17 mouse cellular contexts compared by ENCODE assay signal in genomic region chr6:125479359-125479758, GRCm38 (mm10). TPM values are rescaled to one million over a fixed set of nuclear protein-coding genes. Genes with fewer than 3 reads are reported as not detected.
DNase-seq lines count a peak whose midpoint lies in the region; ATAC-seq and TF ChIP-seq lines count a peak whose summit lies in the region.
"Had no signal": no experiment of that assay in that cellular context is flagged by ENCODE, and none has a peak within 500 bp of the region (broad histone marks: within the 10 kb centered on the region; RNA-seq: fewer than 3 reads in every experiment).

No protein-coding gene starts in this region.

- 0 out of 2 replicates have a peak overlapping the region, but pooled peaks have one; percentile 32 for H3K27ac ChIP-seq in heart, embryonic 10.5 days
- H3K27ac ChIP-seq in heart, embryonic 12.5 days (ENCODE audit: poor library complexity, severe bottlenecking) = no peak overlapping the region
- H3K27ac ChIP-seq in limb, embryonic 10.5 days = peak overlapping the region; percentile 48; the same call in 1 of the 2 replicates
- H3K27ac ChIP-seq: hindbrain, embryonic 10.5 days; left cerebral cortex, adult 2 months; neural tube, embryonic 13.5 days had no signal

- no peak for ATAC-seq in heart, embryonic 12.5 days (ENCODE audit: insufficient number of reproducible peaks, low FRiP score)
- ATAC-seq: activated CD4-positive, CD25-positive, alpha-beta regulatory T cell, adult 4 months had no signal

- H3K36me3 ChIP-seq in heart, embryonic 10.5 days = no peaks in the 10 kb centered on the region
- H3K36me3 ChIP-seq in heart, embryonic 12.5 days = no peaks in the 10 kb centered on the region
- peaks cover 74% of the 10 kb centered on the region for H3K36me3 ChIP-seq in E14TG2a.4 (ENCODE audit: insufficient read depth, low read length)
- H3K36me3 ChIP-seq in limb, embryonic 10.5 days = no peaks in the 10 kb centered on the region
- H3K36me3 ChIP-seq: hindbrain, embryonic 10.5 days; neural tube, embryonic 13.5 days had no signal

- peaks cover 33% of the 10 kb centered on the region for H3K27me3 ChIP-seq in heart, embryonic 10.5 days (ENCODE audit: insufficient read depth, poor library complexity, severe bottlenecking)
- peaks cover 24% of the 10 kb centered on the region for H3K27me3 ChIP-seq in heart, embryonic 12.5 days (replicated peaks)
- no peaks in the 10 kb centered on the region for H3K27me3 ChIP-seq in E14TG2a.4 (ENCODE audit: insufficient read depth, low read length)
- H3K27me3 ChIP-seq in limb, embryonic 10.5 days (ENCODE audit: low read depth, poor library complexity, severe bottlenecking) = peaks cover 12% of the 10 kb centered on the region; the same call in 1 of the 2 replicates
- H3K27me3 ChIP-seq: neural tube, embryonic 13.5 days had no signal

- no peak overlapping the region for H3K9ac ChIP-seq in heart, embryonic 12.5 days

- no peaks in the 10 kb centered on the region for H3K9me3 ChIP-seq in heart, embryonic 10.5 days
- no peaks in the 10 kb centered on the region for H3K9me3 ChIP-seq in heart, embryonic 12.5 days (replicated peaks)
- no peaks in the 10 kb centered on the region for H3K9me3 ChIP-seq in E14TG2a.4 (ENCODE audit: low read length)
- H3K9me3 ChIP-seq in limb, embryonic 10.5 days (replicated peaks) = no peaks in the 10 kb centered on the region
- H3K9me3 ChIP-seq: hindbrain, embryonic 10.5 days; neural tube, embryonic 13.5 days had no signal

- H3K4me2 ChIP-seq in heart, embryonic 12.5 days = no peak overlapping the region
- H3K4me2 ChIP-seq: heart, embryonic 11.5 days; midbrain, embryonic 11.5 days; neural tube, embryonic 13.5 days had no signal

- WGBS in heart, embryonic 10.5 days = 82% methylated on average over 9 of the region's 9 CpGs
- 80% methylated on average over 9 of the region's 9 CpGs for WGBS in heart, embryonic 12.5 days
- WGBS in lung, adult 2 months = 63% methylated on average over 9 of the region's 9 CpGs
- WGBS in limb, embryonic 10.5 days = 91% methylated on average over 9 of the region's 9 CpGs

- peaks cover 69% of the 10 kb centered on the region for H3K4me1 ChIP-seq in heart, embryonic 10.5 days
- peaks cover 66% of the 10 kb centered on the region for H3K4me1 ChIP-seq in heart, embryonic 12.5 days (replicated peaks)
- peaks cover 69% of the 10 kb centered on the region for H3K4me1 ChIP-seq in lung, adult 2 months (ENCODE audit: control insufficient read depth, insufficient read depth, low read length)
- H3K4me1 ChIP-seq in E14TG2a.4 (replicated peaks; ENCODE audit: low read depth, low read length) = peaks cover 99% of the 10 kb centered on the region
- peaks cover 57% of the 10 kb centered on the region for H3K4me1 ChIP-seq in limb, embryonic 10.5 days

- no peak overlapping the region for H3K4me3 ChIP-seq in heart, embryonic 10.5 days
- no peak overlapping the region for H3K4me3 ChIP-seq in heart, embryonic 12.5 days
- H3K4me3 ChIP-seq in lung, adult 2 months (replicated peaks; ENCODE audit: extremely low read depth, low read depth, low read length) = no peak overlapping the region
- peak overlapping the region; percentile 21; the same call in 1 of the 2 replicates for H3K4me3 ChIP-seq in E14TG2a.4 (replicated peaks; ENCODE audit: low read length)
- no peak overlapping the region for H3K4me3 ChIP-seq in limb, embryonic 10.5 days
- H3K4me3 ChIP-seq: hindbrain, embryonic 10.5 days; left cerebral cortex, adult 2 months; neural tube, embryonic 13.5 days had no signal

- TF ChIP-seq POLR2A in lung, adult 2 months (IDR thresholded peaks at IDR 0.05; ENCODE audit: borderline replicate concordance, extremely low read depth, low read depth, low read length) = no peak

- DNase-seq in heart, embryonic 10.5 days (ENCODE audit: low spot score) = no peak
- peak; percentile 29 for DNase-seq in lung, adult 2 months
- no peak for DNase-seq in lung, postnatal 4 days
- no peak for DNase-seq in limb, embryonic 10.5 days (ENCODE audit: low spot score)
- no peak for DNase-seq in natural killer cell, adult 2 months (ENCODE audit: low spot score in 2 of 2)
- no peak for DNase-seq in right cerebral cortex, postnatal 14 days
- DNase-seq: B cell, adult 2 months; cerebellum, adult 2 months; thymus, postnatal 36 days had no signal

- TF ChIP-seq CTCF in lung, adult 2 months (IDR thresholded peaks at IDR 0.05; ENCODE audit: insufficient read depth, low read length) = no peak
- no peak for TF ChIP-seq CTCF in E14TG2a.4 (conservative IDR thresholded peaks at IDR 0.05; ENCODE audit: low read length)

RNA-seq across cellular contexts. Expression of gene Cd9, which starts 15.2 kb away (rescaled TPM):
- 70.2 and 73.2 TPM in 2 replicates for polyA plus RNA-seq in heart, embryonic 10.5 days (2016; fragmentation: Nextera tagmentation; extraction: Ambion mirVana)
- 73.5 and 73.6 TPM in 2 replicates for polyA plus RNA-seq in heart, embryonic 12.5 days (2016; fragmentation: Nextera tagmentation; extraction: Ambion mirVana)
- polyA plus RNA-seq in lung, adult 2 months (2012; rRNA removed) = 405 and 537 TPM in 2 replicates
- 22.5 and 33.2 TPM in 2 replicates for polyA plus RNA-seq in limb, embryonic 10.5 days (2016; fragmentation: Nextera tagmentation; extraction: Ambion mirVana)
